Mouse (Mus musculus): ENCODE results near the gene Ces5a. TPM values are rescaled to one million over a fixed set of nuclear protein-coding genes. Genes with fewer than 3 reads are reported as not detected.

Gene Ces5a
- polyA plus RNA-seq, 1 experiment, result 1,611 TPM

Other genes starting within 250 kb of the Ces5a start
- 0.06 TPM in 1 of 2 replicates, not detected in the other for gene Ces1g, start 198.5 kb downstream of the Ces5a start, polyA plus RNA-seq (2012; rRNA removed)
- not detected in 2 replicates for gene Ces1h, start 156.1 kb downstream of the Ces5a start, polyA plus RNA-seq (2012; rRNA removed)